Mouse (Mus musculus): ENCODE data around the gene Tnks2. TPM values are rescaled to one million over a fixed set of nuclear protein-coding genes. Genes with fewer than 3 reads are reported as not detected.

Tnks2 gene
- polyA plus RNA-seq, 1 experiment from 2014 or later: 20.6 TPM

- H3K27ac ChIP-seq (ENCODE audit: low read length): no peak overlapping the region
- 75% methylated on average over 9 of the region's 9 CpGs for WGBS
These were observed 32.0 kb upstream of the Tnks2 start for GRCm38 (mm10) chr19:36801856-36802641.

DNA sequence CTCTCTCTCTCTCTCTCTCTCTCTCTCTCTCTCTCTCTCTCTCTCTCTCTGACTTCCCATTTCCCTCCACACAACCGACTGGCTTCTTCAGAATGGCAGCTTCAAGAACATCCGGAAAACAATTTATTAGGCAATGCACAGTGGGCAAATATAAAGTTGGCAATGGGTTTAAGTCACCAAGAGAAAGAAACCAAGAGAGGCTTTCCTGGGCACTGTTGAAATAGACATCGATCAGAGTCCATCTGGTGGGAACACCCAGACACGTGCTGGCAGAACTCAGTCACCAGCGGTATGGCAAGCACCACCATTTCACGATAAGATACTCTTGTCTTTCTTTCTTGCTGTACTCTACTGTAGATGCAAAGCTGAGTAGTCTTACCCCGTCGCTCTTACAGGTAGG lies 30.6 kb upstream of the Tnks2 start:
- H3K9me3 ChIP-seq (replicated peaks; ENCODE audit: control insufficient read depth, low read length): no peaks in the 10 kb centered on the region
- H3K4me1 ChIP-seq (ENCODE audit: control insufficient read depth, insufficient read depth, low read length): no peaks in the 10 kb centered on the region
- no peak overlapping the region for H3K9ac ChIP-seq (ENCODE audit: low read length)
- H3K27me3 ChIP-seq (ENCODE audit: control insufficient read depth, insufficient read depth, low read length): no peaks in the 10 kb centered on the region
- no peak overlapping the region for H3K27ac ChIP-seq (ENCODE audit: low read length)
- H3K4me3 ChIP-seq (replicated peaks; ENCODE audit: low read length): no peak overlapping the region
- WGBS: 87% methylated on average over 8 of the region's 8 CpGs
- H3K4me2 ChIP-seq (ENCODE audit: low read depth, low read length): no peak overlapping the region
- no peak for ATAC-seq (ENCODE audit: insufficient read depth, low FRiP score)
- no peaks in the 10 kb centered on the region for H3K36me3 ChIP-seq (ENCODE audit: control insufficient read depth, insufficient read depth, low read length)

More at GRCm38 (mm10) chr19:36801856-36802641, 32.0 kb upstream of the Tnks2 start:
- no peak for ATAC-seq (ENCODE audit: insufficient read depth, low FRiP score)
- H3K9ac ChIP-seq (ENCODE audit: low read length): no peak overlapping the region
- H3K9me3 ChIP-seq (replicated peaks; ENCODE audit: control insufficient read depth, low read length): no peaks in the 10 kb centered on the region
- H3K4me1 ChIP-seq (ENCODE audit: control insufficient read depth, insufficient read depth, low read length): 0 out of 2 replicates have a peak, but pooled peaks cover 6% of the 10 kb centered on the region
- H3K27me3 ChIP-seq (ENCODE audit: control insufficient read depth, insufficient read depth, low read length): no peaks in the 10 kb centered on the region
- no peak overlapping the region for H3K4me3 ChIP-seq (replicated peaks; ENCODE audit: low read length)
- H3K4me2 ChIP-seq (ENCODE audit: low read depth, low read length): no peak overlapping the region
- H3K36me3 ChIP-seq (ENCODE audit: control insufficient read depth, insufficient read depth, low read length): no peaks in the 10 kb centered on the region

GRCm38 (mm10) chr19:36806842-36807241 lies 27.2 kb upstream of the Tnks2 start:
- no peak overlapping the region for H3K4me2 ChIP-seq (ENCODE audit: low read depth, low read length)
- no peaks in the 10 kb centered on the region for H3K4me1 ChIP-seq (ENCODE audit: control insufficient read depth, insufficient read depth, low read length)
- no peaks in the 10 kb centered on the region for H3K27me3 ChIP-seq (ENCODE audit: control insufficient read depth, insufficient read depth, low read length)
- no peak overlapping the region for H3K27ac ChIP-seq (ENCODE audit: low read length)
- no peaks in the 10 kb centered on the region for H3K36me3 ChIP-seq (ENCODE audit: control insufficient read depth, insufficient read depth, low read length)
- H3K9ac ChIP-seq (ENCODE audit: low read length): no peak overlapping the region
- no peaks in the 10 kb centered on the region for H3K9me3 ChIP-seq (replicated peaks; ENCODE audit: control insufficient read depth, low read length)
- ATAC-seq (ENCODE audit: insufficient read depth, low FRiP score): no peak
- no peak overlapping the region for H3K4me3 ChIP-seq (replicated peaks; ENCODE audit: low read length)
- 68% methylated on average over 2 of the region's 2 CpGs for WGBS

DNA sequence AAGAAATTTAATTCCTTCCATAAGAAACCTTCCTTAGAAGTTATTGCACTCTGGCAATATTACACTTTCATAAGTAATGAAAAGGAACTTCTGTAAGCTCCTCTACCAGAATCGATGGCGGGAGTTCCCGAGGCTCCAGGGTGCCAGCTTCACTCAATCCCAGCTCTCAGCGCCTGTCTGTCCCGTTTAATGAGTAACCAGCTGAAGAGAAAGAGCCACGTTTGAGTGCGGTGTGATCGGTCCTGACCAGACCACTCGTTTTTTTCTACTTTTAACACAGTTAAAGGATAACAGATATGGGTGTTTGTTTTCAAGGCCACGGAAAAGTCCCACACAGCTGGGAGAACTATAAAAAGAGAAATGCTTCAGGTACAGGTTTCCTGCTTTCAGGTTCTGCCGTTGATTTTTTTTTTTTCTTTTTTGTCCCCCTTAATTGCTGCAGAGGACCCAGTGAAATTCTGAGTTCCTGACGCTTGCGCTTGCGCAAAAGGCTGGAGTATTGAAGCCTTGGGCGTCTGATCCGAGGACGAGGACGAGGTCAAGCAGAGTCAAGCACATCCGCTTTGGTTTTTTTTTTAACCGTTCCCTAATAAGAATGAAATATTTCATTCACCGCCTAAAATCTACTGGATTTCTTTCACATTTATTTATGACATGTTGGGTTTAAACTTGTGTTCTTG lies 25.5 kb upstream of the Tnks2 start:
- Histone ChIP-seq H3K4me2 (ENCODE audit: low read depth, low read length) (peak overlapping the region; percentile 29), H3K9me3 (replicated peaks; ENCODE audit: control insufficient read depth, low read length) (no peaks in the 10 kb centered on the region), H3K27ac (ENCODE audit: low read length) (no peak overlapping the region), H3K4me3 (replicated peaks; ENCODE audit: low read length) (peak overlapping the region; percentile 26), H3K27me3 (ENCODE audit: control insufficient read depth, insufficient read depth, low read length) (no peaks in the 10 kb centered on the region), H3K4me1 (ENCODE audit: control insufficient read depth, insufficient read depth, low read length) (no peaks in the 10 kb centered on the region), H3K36me3 (ENCODE audit: control insufficient read depth, insufficient read depth, low read length) (no peaks in the 10 kb centered on the region), H3K9ac (ENCODE audit: low read length) (no peak overlapping the region)
- WGBS: 45% methylated on average over 21 of the region's 21 CpGs
- peak; percentile 76; the same call in 1 of the 2 replicates for ATAC-seq (ENCODE audit: insufficient read depth, low FRiP score)

DNA sequence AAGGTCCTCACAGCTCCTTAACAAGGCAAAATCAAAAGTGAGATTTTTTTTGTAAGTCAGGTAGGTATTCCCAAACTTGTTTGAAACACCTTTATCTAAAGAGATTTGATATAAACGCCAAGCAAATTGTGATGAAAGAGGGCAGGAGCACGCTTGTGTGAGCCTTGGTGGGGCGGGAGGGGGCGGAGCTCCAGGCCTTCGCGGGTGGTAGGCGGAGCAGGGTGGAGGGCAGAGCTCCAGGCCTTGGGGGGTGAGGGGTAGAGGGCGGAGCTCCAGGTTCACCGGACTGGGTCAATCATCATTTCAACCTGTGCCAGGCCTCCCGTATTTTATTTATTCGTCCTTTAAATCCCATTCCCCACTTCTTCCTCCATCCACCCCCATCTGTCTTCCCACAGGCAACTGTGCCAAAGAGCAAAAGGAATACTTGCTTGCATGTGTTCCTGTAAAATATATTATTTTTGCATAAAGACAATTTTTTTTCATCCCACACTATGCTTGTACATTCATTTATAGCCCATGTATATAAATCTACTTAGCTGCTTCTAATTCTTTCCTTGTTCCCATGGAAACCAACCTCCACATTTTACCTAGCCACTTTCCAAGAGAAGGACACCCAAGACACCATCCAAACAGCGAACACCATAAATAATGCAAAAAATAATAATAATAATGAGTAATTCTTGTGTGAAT lies 24.4 kb upstream of the Tnks2 start:
- no peak overlapping the region for H3K4me2 ChIP-seq (ENCODE audit: low read depth, low read length)
- no peaks in the 10 kb centered on the region for H3K27me3 ChIP-seq (ENCODE audit: control insufficient read depth, insufficient read depth, low read length)
- H3K9me3 ChIP-seq (replicated peaks; ENCODE audit: control insufficient read depth, low read length): no peaks in the 10 kb centered on the region
- H3K27ac ChIP-seq (ENCODE audit: low read length): no peak overlapping the region
- H3K4me3 ChIP-seq (replicated peaks; ENCODE audit: low read length): no peak overlapping the region
- no peak overlapping the region for H3K9ac ChIP-seq (ENCODE audit: low read length)
- whole genome bisulfite sequencing: 31% methylated on average over 12 of the region's 12 CpGs
- H3K36me3 ChIP-seq (ENCODE audit: control insufficient read depth, insufficient read depth, low read length): no peaks in the 10 kb centered on the region
- peak; percentile 50; the same call in 1 of the 2 replicates for ATAC-seq (ENCODE audit: insufficient read depth, low FRiP score)
- H3K4me1 ChIP-seq (ENCODE audit: control insufficient read depth, insufficient read depth, low read length): no peaks in the 10 kb centered on the region

DNA sequence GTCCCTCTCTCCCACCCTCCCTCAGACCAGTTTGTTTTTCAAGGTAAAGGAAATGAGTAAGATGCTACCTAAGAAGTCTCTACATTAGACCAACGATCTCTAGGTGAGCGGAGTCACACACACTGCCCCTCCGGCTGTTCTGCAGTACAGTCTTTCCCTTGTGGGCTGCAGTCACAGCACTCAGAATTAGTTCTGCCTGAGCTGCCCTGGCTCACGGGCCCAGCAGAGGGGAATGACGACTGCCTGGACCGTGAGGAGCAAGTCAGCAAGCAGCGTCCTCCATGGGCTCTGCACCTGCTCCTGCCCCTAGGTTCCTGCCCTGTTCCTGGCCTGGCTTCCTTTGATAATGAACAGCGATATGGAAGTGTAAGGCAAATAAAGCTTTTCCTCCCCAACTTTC lies 22.0 kb upstream of the Tnks2 start:
- Histone ChIP-seq H3K27ac (ENCODE audit: low read length) (no peak overlapping the region), H3K9me3 (replicated peaks; ENCODE audit: control insufficient read depth, low read length) (no peaks in the 10 kb centered on the region), H3K4me2 (ENCODE audit: low read depth, low read length) (no peak overlapping the region), H3K9ac (ENCODE audit: low read length) (no peak overlapping the region), H3K4me3 (replicated peaks; ENCODE audit: low read length) (no peak overlapping the region), H3K27me3 (ENCODE audit: control insufficient read depth, insufficient read depth, low read length) (no peaks in the 10 kb centered on the region), H3K4me1 (ENCODE audit: control insufficient read depth, insufficient read depth, low read length) (0 out of 2 replicates have a peak, but pooled peaks cover 4% of the 10 kb centered on the region), H3K36me3 (ENCODE audit: control insufficient read depth, insufficient read depth, low read length) (no peaks in the 10 kb centered on the region)
- 52% methylated on average over 8 of the region's 8 CpGs for WGBS
- no peak for ATAC-seq (ENCODE audit: insufficient read depth, low FRiP score)

- Histone ChIP-seq H3K4me3 (replicated peaks; ENCODE audit: low read length) (peak overlapping the region; percentile 37), H3K4me1 (ENCODE audit: control insufficient read depth, insufficient read depth, low read length) (peaks cover 8% of the 10 kb centered on the region), H3K27ac (ENCODE audit: low read length) (no peak overlapping the region), H3K27me3 (ENCODE audit: control insufficient read depth, insufficient read depth, low read length) (no peaks in the 10 kb centered on the region), H3K4me2 (ENCODE audit: low read depth, low read length) (peak overlapping the region; percentile 57), H3K9me3 (replicated peaks; ENCODE audit: control insufficient read depth, low read length) (no peaks in the 10 kb centered on the region), H3K9ac (ENCODE audit: low read length) (peak overlapping the region; percentile 63), H3K36me3 (ENCODE audit: control insufficient read depth, insufficient read depth, low read length) (no peaks in the 10 kb centered on the region)
- WGBS: 16% methylated on average over 32 of the region's 32 CpGs
- ATAC-seq (ENCODE audit: insufficient read depth, low FRiP score): peak; percentile 78; the same call in 1 of the 2 replicates
These were observed 18.4 kb upstream of the Tnks2 start for GRCm38 (mm10) chr19:36815396-36816271.

GRCm38 (mm10) chr19:36818141-36818885 lies 15.7 kb upstream of the Tnks2 start:
- WGBS: 7% methylated on average over 22 of the region's 22 CpGs
- H3K27ac ChIP-seq (ENCODE audit: low read length): peak overlapping the region; percentile 23; the same call in 1 of the 2 replicates

More at GRCm38 (mm10) chr19:36818141-36818885, 15.7 kb upstream of the Tnks2 start:
- Histone ChIP-seq H3K4me3 (replicated peaks; ENCODE audit: low read length) (peak overlapping the region; percentile 46), H3K4me1 (ENCODE audit: control insufficient read depth, insufficient read depth, low read length) (peaks cover 8% of the 10 kb centered on the region), H3K9me3 (replicated peaks; ENCODE audit: control insufficient read depth, low read length) (no peaks in the 10 kb centered on the region), H3K9ac (ENCODE audit: low read length) (peak overlapping the region; percentile 70), H3K4me2 (ENCODE audit: low read depth, low read length) (peak overlapping the region; percentile 78), H3K36me3 (ENCODE audit: control insufficient read depth, insufficient read depth, low read length) (no peaks in the 10 kb centered on the region), H3K27me3 (ENCODE audit: control insufficient read depth, insufficient read depth, low read length) (no peaks in the 10 kb centered on the region)
- peak; percentile 33; the same call in 1 of the 2 replicates for ATAC-seq (ENCODE audit: insufficient read depth, low FRiP score)

Measured in stomach, embryonic 16.5 days (tissue).